Comparison of ENCODE assay signal across 24 mouse cellular contexts in genomic region chr12:98800334-98800733, GRCm38 (mm10). TPM values are rescaled to one million over a fixed set of nuclear protein-coding genes. Genes with fewer than 3 reads are reported as not detected.
A peak's percentile ranks its signal among the peaks of the same experiment; 100 is the strongest.
DNase-seq lines count a peak whose midpoint lies in the region; ATAC-seq and TF ChIP-seq lines count a peak whose summit lies in the region.
"Had no signal": no experiment of that assay in that cellular context is flagged by ENCODE, and none has a peak within 500 bp of the region (broad histone marks: within the 10 kb centered on the region; RNA-seq: fewer than 3 reads in every experiment).

No protein-coding gene starts in this region.

- H3K9ac ChIP-seq in heart, adult 2 months (ENCODE audit: low read depth, low read length): no peak overlapping the region
- H3K9ac ChIP-seq: forebrain, embryonic 13.5 days; hindbrain, embryonic 15.5 days; liver, postnatal 0 days; midbrain, embryonic 13.5 days had no signal

- DNase-seq in spleen, postnatal 36 days (ENCODE audit: low spot score in 2 of 2): peak; percentile 14 to 19
- no peak for DNase-seq in spleen, adult 18-20 months
- DNase-seq in splenic B cell, adult 2 months (ENCODE audit: low read depth, low spot score): peak; percentile 66
- no peak for DNase-seq in lung, postnatal 4 days
- no peak for DNase-seq in left cerebral cortex, postnatal 36 days (ENCODE audit: low spot score in 2 of 2)
- no peak for DNase-seq in heart, adult 2 months
- DNase-seq: adrenal gland, postnatal 10 days; cerebellum, adult 11 months; cerebellum, postnatal 25 days; gastrocnemius, adult 2 months; heart, postnatal 10 days; kidney, postnatal 10 days; layer of hippocampus, adult 9-11 months; liver; liver, postnatal 0 days; retina, postnatal 1 day had no signal

- no peak for TF ChIP-seq POLR2A in heart, adult 2 months (IDR thresholded peaks at IDR 0.05; ENCODE audit: insufficient read depth, low read depth, low read length)

- no peaks in the 10 kb centered on the region for H3K36me3 ChIP-seq in splenic B cell, adult 2 months (ENCODE audit: control insufficient read depth, insufficient read depth, low read length, poor library complexity, severe bottlenecking)
- H3K36me3 ChIP-seq in heart, adult 2 months (ENCODE audit: control insufficient read depth, insufficient read depth, low read length): no peaks in the 10 kb centered on the region

- peak; percentile 74 for ATAC-seq in granulocyte monocyte progenitor cell, adult 5-6 weeks (replicated peaks; ENCODE audit: poor library complexity, severe bottlenecking)
- no peak for ATAC-seq in erythroid progenitor cell, adult 5-6 weeks (replicated peaks; ENCODE audit: low FRiP score, poor library complexity, severe bottlenecking)
- ATAC-seq: forebrain, embryonic 13.5 days; intestine, postnatal 0 days; liver, postnatal 0 days; midbrain, embryonic 13.5 days had no signal

- no peak overlapping the region for H3K27ac ChIP-seq in heart, adult 2 months
- H3K27ac ChIP-seq: forebrain, embryonic 13.5 days; gastrocnemius, adult 2 months; heart, embryonic 10.5 days; hindbrain, embryonic 15.5 days; midbrain, embryonic 13.5 days; stomach, postnatal 0 days had no signal

- WGBS in heart, adult 2 months: 77% methylated on average over 5 of the region's 5 CpGs

- intact Hi-C loops in left cerebral cortex, postnatal 36 days (cut with DNase I): no loop called here
- intact Hi-C loops in heart, adult 2 months (cut with DNase I): no loop called here

- no peaks in the 10 kb centered on the region for H3K4me1 ChIP-seq in heart, adult 2 months (ENCODE audit: control insufficient read depth, insufficient read depth, low read length)
- H3K4me1 ChIP-seq: forebrain, embryonic 13.5 days; hindbrain, embryonic 15.5 days; midbrain, embryonic 13.5 days had no signal

- no peak for TF ChIP-seq CTCF in heart, adult 2 months (IDR thresholded peaks at IDR 0.05)

- no peaks in the 10 kb centered on the region for H3K79me2 ChIP-seq in heart, adult 2 months (replicated peaks; ENCODE audit: control insufficient read depth, insufficient read depth, low read length)

- no peaks in the 10 kb centered on the region for H3K27me3 ChIP-seq in splenic B cell, adult 2 months (ENCODE audit: control insufficient read depth, insufficient read depth, low read length, poor library complexity, severe bottlenecking)
- no peaks in the 10 kb centered on the region for H3K27me3 ChIP-seq in heart, adult 2 months (ENCODE audit: control insufficient read depth, insufficient read depth, low read length)
- H3K27me3 ChIP-seq: forebrain, embryonic 13.5 days; hindbrain, embryonic 15.5 days; midbrain, embryonic 13.5 days had no signal

- TF ChIP-seq EP300 in heart, adult 2 months (IDR thresholded peaks at IDR 0.05; ENCODE audit: insufficient read depth, low read depth, low read length): no peak

- H3K4me3 ChIP-seq in heart, adult 2 months: no peak overlapping the region
- H3K4me3 ChIP-seq: forebrain, embryonic 13.5 days; gastrocnemius, adult 2 months; heart, embryonic 10.5 days; hindbrain, embryonic 15.5 days; midbrain, embryonic 13.5 days had no signal

RNA-seq across cellular contexts. Expression of gene Zc3h14, which starts 53.6 kb away (rescaled TPM):
- 123 and 138 TPM in 2 replicates for total RNA-seq in granulocyte monocyte progenitor cell, adult 5-6 weeks (2014; fragmentation: Nextera tagmentation)
- 99.0 and 116 TPM in 2 replicates for total RNA-seq in granulocyte monocyte progenitor cell, adult 5-6 weeks (2017)
- 100 to 1,000 TPM in 1 of 2 experiments, 10 to 100 TPM in 1; 89.0 to 100 TPM for total RNA-seq in left cerebral cortex, postnatal 36 days (2021)
- 54.4 and 127 TPM in 2 replicates for total RNA-seq in erythroid progenitor cell, adult 5-6 weeks (2015; ENCODE audit: low replicate concordance)
- total RNA-seq in erythroid progenitor cell, adult 5-6 weeks (2017; ENCODE audit: low replicate concordance): 53.1 TPM in 2 replicates
- 10 to 100 TPM; 59.6 to 60.1 TPM for total RNA-seq in heart, adult 2 months (2021)
- 57.0 and 92.9 TPM in 2 replicates for polyA plus RNA-seq in heart, adult 2 months (2012; rRNA removed)

Comparison
In these comparisons a context has a peak if more than half of its experiments do, and no peak if none do; other contexts are left out.
1. DNase-seq: peak in spleen, postnatal 36 days (2 of 2) and splenic B cell, adult 2 months (single experiment); none in spleen, adult 18-20 months (0 of 2), lung, postnatal 4 days (0 of 2), left cerebral cortex, postnatal 36 days (0 of 2) and heart, adult 2 months (0 of 2).